Mouse (Mus musculus): Measurements from ENCODE around the gene Rtbdn. TPM values are rescaled to one million over a fixed set of nuclear protein-coding genes. Genes with fewer than 3 reads are reported as not detected.
"Not testable (repeated sequence)": the region's sequence is repeated elsewhere in the genome, so short reads cannot be mapped to it uniquely, and the experiment has no call there.

Gene Rtbdn
- total RNA-seq, 1 experiment = 0.13 TPM

GRCm38 (mm10) chr8:84902920-84903661, 43.7 kb upstream of the Rtbdn start:
- Histone ChIP-seq H3K4me3 (ENCODE audit: insufficient read depth in 1 of 2, low read depth in 1 of 2, low read length in 2 of 2, poor library complexity in 1 of 2, severe bottlenecking in 1 of 2) (peak overlapping the region; percentile 95 to 96), H3K27ac (ENCODE audit: insufficient read depth, low read depth, low read length, poor library complexity, severe bottlenecking) (peak overlapping the region; percentile 85), H3K4me1 (ENCODE audit: control insufficient read depth in 2 of 2, insufficient read depth in 2 of 2, low read length in 2 of 2, poor library complexity in 1 of 2) (peaks cover 0 to 6% of the 10 kb centered on the region in 2 experiments; a peak in 2 of 4 replicates), H3K9ac (ENCODE audit: insufficient read depth, low read depth, low read length, poor library complexity, severe bottlenecking) (peak overlapping the region; percentile 96), H3K9me3 (ENCODE audit: control insufficient read depth, insufficient read depth, low read depth, low read length) (no peaks in the 10 kb centered on the region), H3K36me3 (ENCODE audit: control insufficient read depth, insufficient read depth, low read length, poor library complexity, severe bottlenecking) (no peaks in the 10 kb centered on the region; the same call in 1 of the 2 replicates)
- peak; percentile 85 for DNase-seq (ENCODE audit: low read depth, low spot score)
- in situ Hi-C loops (cut with MboI; ENCODE audit: low sequenced_read_pairs in 2 of 2, unreplicated experiment in 2 of 2) = no loop called here
- TF ChIP-seq HCFC1 (IDR thresholded peaks at IDR 0.05; ENCODE audit: borderline replicate concordance, insufficient read depth, low read length) (0 out of 2 replicates have a peak, but pooled peaks have one; percentile 67), CHD2 (IDR thresholded peaks at IDR 0.05; ENCODE audit: low read depth, low read length) (no peak)

- in situ Hi-C loops (cut with MboI; ENCODE audit: low sequenced_read_pairs in 2 of 2, unreplicated experiment in 2 of 2) = no loop called here
These were observed 42.4 kb upstream of the Rtbdn start for GRCm38 (mm10) chr8:84904351-84904750.

GRCm38 (mm10) chr8:84907037-84907436, 39.8 kb upstream of the Rtbdn start:
- 0 out of 2 replicates have a peak overlapping the region, but pooled peaks have one; percentile 7 for H3K9ac ChIP-seq (ENCODE audit: insufficient read depth, low read depth, low read length, poor library complexity, severe bottlenecking)
- no peak overlapping the region for H3K4me3 ChIP-seq (ENCODE audit: insufficient read depth in 1 of 2, low read depth in 1 of 2, low read length in 2 of 2, poor library complexity in 1 of 2, severe bottlenecking in 1 of 2)
- no peak for DNase-seq (ENCODE audit: low read depth, low spot score)
- peaks cover 9% of the 10 kb centered on the region for H3K36me3 ChIP-seq (ENCODE audit: control insufficient read depth, insufficient read depth, low read length, poor library complexity, severe bottlenecking)
- TF ChIP-seq HCFC1 (IDR thresholded peaks at IDR 0.05; ENCODE audit: borderline replicate concordance, insufficient read depth, low read length) (no peak), ZNF384 (IDR thresholded peaks at IDR 0.05; ENCODE audit: low read depth, low read length) (no peak), CHD2 (IDR thresholded peaks at IDR 0.05; ENCODE audit: low read depth, low read length) (no peak), MAFK (IDR thresholded peaks at IDR 0.05; ENCODE audit: insufficient read depth, low read depth, low read length) (no peak), ZC3H11A (IDR thresholded peaks at IDR 0.05; ENCODE audit: borderline replicate concordance, low read depth, low read length) (no peak)
- no peak overlapping the region for H3K27ac ChIP-seq (ENCODE audit: insufficient read depth, low read depth, low read length, poor library complexity, severe bottlenecking)
- no peaks in the 10 kb centered on the region for H3K9me3 ChIP-seq (ENCODE audit: control insufficient read depth, insufficient read depth, low read depth, low read length)
- in situ Hi-C loops (cut with MboI; ENCODE audit: low sequenced_read_pairs in 2 of 2, unreplicated experiment in 2 of 2) = no loop called here
- H3K4me1 ChIP-seq (ENCODE audit: control insufficient read depth in 2 of 2, insufficient read depth in 2 of 2, low read length in 2 of 2, poor library complexity in 1 of 2) = peaks cover 0 to 9% of the 10 kb centered on the region in 2 experiments; a peak in 2 of 4 replicates

More at GRCm38 (mm10) chr8:84904351-84904750, 42.4 kb upstream of the Rtbdn start:
- H3K36me3 ChIP-seq (ENCODE audit: control insufficient read depth, insufficient read depth, low read length, poor library complexity, severe bottlenecking) = no peaks in the 10 kb centered on the region; the same call in 1 of the 2 replicates
- no peaks in the 10 kb centered on the region for H3K9me3 ChIP-seq (ENCODE audit: control insufficient read depth, insufficient read depth, low read depth, low read length)
- TF ChIP-seq MAFK (IDR thresholded peaks at IDR 0.05; ENCODE audit: insufficient read depth, low read depth, low read length) (no peak), ZNF384 (IDR thresholded peaks at IDR 0.05; ENCODE audit: low read depth, low read length) (no peak), ZC3H11A (IDR thresholded peaks at IDR 0.05; ENCODE audit: borderline replicate concordance, low read depth, low read length) (no peak)
- peaks cover 0 to 7% of the 10 kb centered on the region in 2 experiments; a peak in 2 of 4 replicates for H3K4me1 ChIP-seq (ENCODE audit: control insufficient read depth in 2 of 2, insufficient read depth in 2 of 2, low read length in 2 of 2, poor library complexity in 1 of 2)
- H3K4me3 ChIP-seq (ENCODE audit: insufficient read depth in 1 of 2, low read depth in 1 of 2, low read length in 2 of 2, poor library complexity in 1 of 2, severe bottlenecking in 1 of 2) = no peak overlapping the region
- peak overlapping the region; percentile 39; the same call in 1 of the 2 replicates for H3K9ac ChIP-seq (ENCODE audit: insufficient read depth, low read depth, low read length, poor library complexity, severe bottlenecking)
- no peak for DNase-seq (ENCODE audit: low read depth, low spot score)
- no peak overlapping the region for H3K27ac ChIP-seq (ENCODE audit: insufficient read depth, low read depth, low read length, poor library complexity, severe bottlenecking)

- peaks cover 9% of the 10 kb centered on the region for H3K36me3 ChIP-seq (ENCODE audit: control insufficient read depth, insufficient read depth, low read length, poor library complexity, severe bottlenecking)
- no peak for DNase-seq (ENCODE audit: low read depth, low spot score)
- no peaks in the 10 kb centered on the region for H3K9me3 ChIP-seq (ENCODE audit: control insufficient read depth, insufficient read depth, low read depth, low read length)
- H3K27ac ChIP-seq (ENCODE audit: insufficient read depth, low read depth, low read length, poor library complexity, severe bottlenecking) = no peak overlapping the region
- H3K9ac ChIP-seq (ENCODE audit: insufficient read depth, low read depth, low read length, poor library complexity, severe bottlenecking) = no peak overlapping the region; the same call in 1 of the 2 replicates
- in situ Hi-C loops (cut with MboI; ENCODE audit: low sequenced_read_pairs in 2 of 2, unreplicated experiment in 2 of 2) = no loop called here
- no peak overlapping the region for H3K4me3 ChIP-seq (ENCODE audit: insufficient read depth in 1 of 2, low read depth in 1 of 2, low read length in 2 of 2, poor library complexity in 1 of 2, severe bottlenecking in 1 of 2)
- TF ChIP-seq MAFK (IDR thresholded peaks at IDR 0.05; ENCODE audit: insufficient read depth, low read depth, low read length) (0 out of 2 replicates have a peak, but pooled peaks have one; percentile 36), ZC3H11A (IDR thresholded peaks at IDR 0.05; ENCODE audit: borderline replicate concordance, low read depth, low read length) (no peak)
- peaks cover 0 to 13% of the 10 kb centered on the region in 2 experiments; a peak in 2 of 4 replicates for H3K4me1 ChIP-seq (ENCODE audit: control insufficient read depth in 2 of 2, insufficient read depth in 2 of 2, low read length in 2 of 2, poor library complexity in 1 of 2)
These were observed 39.3 kb upstream of the Rtbdn start for GRCm38 (mm10) chr8:84907493-84907892.

- H3K27ac ChIP-seq (ENCODE audit: insufficient read depth, low read depth, low read length, poor library complexity, severe bottlenecking); H3K9ac ChIP-seq (ENCODE audit: insufficient read depth, low read depth, low read length, poor library complexity, severe bottlenecking); H3K36me3 ChIP-seq (ENCODE audit: control insufficient read depth, insufficient read depth, low read length, poor library complexity, severe bottlenecking); H3K9me3 ChIP-seq (ENCODE audit: control insufficient read depth, insufficient read depth, low read depth, low read length); DNase-seq (ENCODE audit: low read depth, low spot score); in situ Hi-C loops (cut with MboI; ENCODE audit: low sequenced_read_pairs in 2 of 2, unreplicated experiment in 2 of 2): not testable (repeated sequence)
- peaks cover 0 to 15% of the 10 kb centered on the region in 2 experiments; a peak in 2 of 4 replicates for H3K4me1 ChIP-seq (ENCODE audit: control insufficient read depth in 2 of 2, insufficient read depth in 2 of 2, low read length in 2 of 2, poor library complexity in 1 of 2)
- peak overlapping the region in 1 of 2 experiments; percentile 3; a peak in 1 of 4 replicates for H3K4me3 ChIP-seq (ENCODE audit: insufficient read depth in 1 of 2, low read depth in 1 of 2, low read length in 2 of 2, poor library complexity in 1 of 2, severe bottlenecking in 1 of 2)
These were observed 38.8 kb upstream of the Rtbdn start for GRCm38 (mm10) chr8:84907979-84908378.

Data from ES-E14 (cell line).